Mouse (Mus musculus) liver, embryonic 11.5 days (tissue): ENCODE measurements around the gene Pnpla1. TPM values are rescaled to one million over a fixed set of nuclear protein-coding genes. Genes with fewer than 3 reads are reported as not detected.

Experiments
- ATAC-seq: fragments of 200-750 bp; cut with Nextera tagmentation; replicated peaks from 2 replicates; pipeline ENCODE4 v1.8.0; 2017; ENCODE audit warnings: moderate number of reproducible peaks, mild to moderate bottlenecking, moderate TSS enrichment, moderate library complexity; ENCODE audit not compliant: low FRiP score
- DNase-seq: peaks from one replicate; pipeline ENCODE4 v3.0.0-alpha.2; 2017; ENCODE audit warnings: low spot score
- H3K27ac ChIP-seq: fragments of 300-500 bp; sonication (generic); 2 replicates; pipeline ENCODE4 v1.5.1; 2014; ENCODE audit warnings: mild to moderate bottlenecking, low read depth, low read length, control low read depth
- H3K27me3 ChIP-seq: fragments of 300-500 bp; sonication (generic); replicated peaks from 2 replicates; pipeline ENCODE4 v1.6.1; 2014; ENCODE audit warnings: low read length, mixed read lengths; ENCODE audit not compliant: control insufficient read depth, insufficient read depth
- H3K36me3 ChIP-seq: fragments of 300-500 bp; sonication (generic); 2 replicates; pipeline ENCODE4 v1.6.1; 2014; ENCODE audit warnings: mild to moderate bottlenecking, low read length, moderate library complexity, mixed read lengths; ENCODE audit not compliant: control insufficient read depth, insufficient read depth
- H3K4me1 ChIP-seq: fragments of 300-500 bp; sonication (generic); replicated peaks from 2 replicates; pipeline ENCODE4 v1.6.1; 2014; ENCODE audit warnings: low read length, mixed read lengths; ENCODE audit not compliant: control insufficient read depth, insufficient read depth
- H3K4me2 ChIP-seq: fragments of 300-500 bp; sonication (generic); 2 replicates; pipeline ENCODE4 v1.6.1; 2014; ENCODE audit warnings: mild to moderate bottlenecking, control low read depth, moderate library complexity
- H3K4me3 ChIP-seq: fragments of 300-500 bp; sonication (generic); 2 replicates; pipeline ENCODE4 v1.5.1; 2014; ENCODE audit warnings: low read depth, low read length, control low read depth
- H3K9ac ChIP-seq: fragments of 300-500 bp; sonication (generic); 2 replicates; pipeline ENCODE4 v1.6.1; 2014; ENCODE audit warnings: low read depth, low read length, control low read depth
- H3K9me3 ChIP-seq: fragments of 300-500 bp; sonication (generic); 2 replicates; pipeline ENCODE4 v1.6.1; 2016; ENCODE audit warnings: low read length, inconsistent platforms, mixed read lengths; ENCODE audit not compliant: control insufficient read depth
- WGBS: fragments of 180-500 bp; shearing (Covaris S2); extraction: QIAGEN DNeasy Blood & Tissue Kit; methylation state at CpG from one replicate; pipeline ENCODE4 v1.1.7; 2014; 5-methylcytosine and 5-hydroxymethylcytosine counted together
- polyA plus RNA-seq: library from polyadenylated mRNA; unstranded; fragments of >200 nt; fragmentation: Nextera tagmentation; extraction: Ambion mirVana; gene quantifications from 2 replicates; pipeline ENCODE4 v1.2.1, GENCODE M21; 2014

Gene Pnpla1
- polyA plus RNA-seq, 1 experiment from 2014 or later = not detected

GRCm38 (mm10) chr17:28899427-28899826 lies 41.2 kb downstream of the Pnpla1 start:
- H3K36me3 ChIP-seq = no peaks in the 10 kb centered on the region
- H3K4me3 ChIP-seq = no peak overlapping the region
- no peak overlapping the region for H3K9ac ChIP-seq
- no peaks in the 10 kb centered on the region for H3K27me3 ChIP-seq
- 63% methylated on average over 19 of the region's 19 CpGs for WGBS
- no peaks in the 10 kb centered on the region for H3K9me3 ChIP-seq
- no peak overlapping the region for H3K27ac ChIP-seq
- peaks cover 3% of the 10 kb centered on the region; the same call in 1 of the 2 replicates for H3K4me1 ChIP-seq
- ATAC-seq (no peak), DNase-seq (no peak)
- no peak overlapping the region for H3K4me2 ChIP-seq

GRCm38 (mm10) chr17:28901559-28901958 lies 43.3 kb downstream of the Pnpla1 start:
- no peaks in the 10 kb centered on the region for H3K27me3 ChIP-seq

GRCm38 (mm10) chr17:28904546-28905376 lies 46.5 kb downstream of the Pnpla1 start:
- DNase-seq = peak; percentile 64
- no peak overlapping the region for H3K27ac ChIP-seq
- no peak overlapping the region for H3K9ac ChIP-seq
- no peaks in the 10 kb centered on the region for H3K9me3 ChIP-seq
- no peak for ATAC-seq
- no peaks in the 10 kb centered on the region for H3K36me3 ChIP-seq
- 34% methylated on average over 23 of the region's 23 CpGs for WGBS
- H3K27me3 ChIP-seq = no peaks in the 10 kb centered on the region
- no peaks in the 10 kb centered on the region; the same call in none of the 2 replicates for H3K4me1 ChIP-seq
- no peak overlapping the region for H3K4me2 ChIP-seq
- no peak overlapping the region for H3K4me3 ChIP-seq

More at GRCm38 (mm10) chr17:28901559-28901958, 43.3 kb downstream of the Pnpla1 start:
- Histone ChIP-seq H3K9ac (no peak overlapping the region), H3K9me3 (no peaks in the 10 kb centered on the region), H3K36me3 (no peaks in the 10 kb centered on the region), H3K4me3 (no peak overlapping the region), H3K4me1 (peaks cover 3% of the 10 kb centered on the region), H3K27ac (no peak overlapping the region), H3K4me2 (no peak overlapping the region)
- ATAC-seq (no peak), DNase-seq (no peak)
- 65% methylated on average over 4 of the region's 4 CpGs for WGBS

- H3K4me2 ChIP-seq = no peak overlapping the region
- WGBS = 72% methylated on average over 13 of the region's 13 CpGs
- no peak for ATAC-seq
These were observed 47.2 kb downstream of the Pnpla1 start for GRCm38 (mm10) chr17:28905377-28905916.

GRCm38 (mm10) chr17:28907959-28908358 lies 49.7 kb downstream of the Pnpla1 start:
- Histone ChIP-seq H3K36me3 (no peaks in the 10 kb centered on the region), H3K9me3 (no peaks in the 10 kb centered on the region), H3K4me1 (no peaks in the 10 kb centered on the region; the same call in none of the 2 replicates), H3K4me3 (no peak overlapping the region), H3K27ac (no peak overlapping the region), H3K4me2 (no peak overlapping the region), H3K27me3 (no peaks in the 10 kb centered on the region), H3K9ac (no peak overlapping the region)
- ATAC-seq (no peak), DNase-seq (no peak)
- WGBS = 88% methylated on average over 7 of the region's 7 CpGs

More at GRCm38 (mm10) chr17:28905377-28905916, 47.2 kb downstream of the Pnpla1 start:
- no peak overlapping the region for H3K9ac ChIP-seq
- no peak for DNase-seq
- H3K9me3 ChIP-seq = no peaks in the 10 kb centered on the region
- no peak overlapping the region for H3K27ac ChIP-seq
- no peaks in the 10 kb centered on the region for H3K27me3 ChIP-seq
- H3K36me3 ChIP-seq = no peaks in the 10 kb centered on the region
- H3K4me1 ChIP-seq = no peaks in the 10 kb centered on the region; the same call in none of the 2 replicates
- H3K4me3 ChIP-seq = no peak overlapping the region

GRCm38 (mm10) chr17:28909252-28909941 lies 51.2 kb downstream of the Pnpla1 start:
- Histone ChIP-seq H3K27ac (no peak overlapping the region), H3K9ac (peak overlapping the region; percentile 42; the same call in 1 of the 2 replicates), H3K4me2 (peak overlapping the region; percentile 68), H3K27me3 (no peaks in the 10 kb centered on the region), H3K9me3 (no peaks in the 10 kb centered on the region), H3K4me1 (no peaks in the 10 kb centered on the region; the same call in none of the 2 replicates), H3K4me3 (peak overlapping the region; percentile 34), H3K36me3 (no peaks in the 10 kb centered on the region)
- 6% methylated on average over 29 of the region's 29 CpGs for WGBS
- ATAC-seq (no peak), DNase-seq (peak; percentile 75)

- H3K9ac ChIP-seq = no peak overlapping the region
- no peaks in the 10 kb centered on the region for H3K27me3 ChIP-seq
- no peak overlapping the region for H3K4me2 ChIP-seq
- H3K27ac ChIP-seq = no peak overlapping the region
- 32% methylated on average over 7 of the region's 7 CpGs for WGBS
- H3K36me3 ChIP-seq = no peaks in the 10 kb centered on the region
- H3K4me1 ChIP-seq = no peaks in the 10 kb centered on the region; the same call in none of the 2 replicates
- no peak overlapping the region for H3K4me3 ChIP-seq
- ATAC-seq (no peak), DNase-seq (no peak)
- no peaks in the 10 kb centered on the region for H3K9me3 ChIP-seq
These were observed 51.9 kb downstream of the Pnpla1 start for GRCm38 (mm10) chr17:28910139-28910538.

- Histone ChIP-seq H3K27ac (no peak overlapping the region), H3K4me1 (no peaks in the 10 kb centered on the region; the same call in none of the 2 replicates), H3K9ac (no peak overlapping the region), H3K27me3 (no peaks in the 10 kb centered on the region), H3K36me3 (no peaks in the 10 kb centered on the region), H3K4me3 (no peak overlapping the region), H3K9me3 (no peaks in the 10 kb centered on the region), H3K4me2 (no peak overlapping the region)
- DNase-seq (no peak), ATAC-seq (no peak)
- 68% methylated on average over 5 of the region's 5 CpGs for WGBS
These were observed 55.0 kb downstream of the Pnpla1 start for GRCm38 (mm10) chr17:28913200-28913599.
